Mouse (Mus musculus) spleen, adult 2 months (tissue): Measurements from ENCODE around the gene Rptor.

Source experiments
- CTCF ChIP-seq: fragments of 200-500 bp; IDR thresholded peaks from 2 replicates; pipeline ENCODE4 v1.5.1; 2011; ENCODE audit warnings: mild to moderate bottlenecking, inconsistent platforms; ENCODE audit not compliant: insufficient read depth, insufficient read length, insufficient replicate concordance; ENCODE audit errors: extremely low read depth
- POLR2A ChIP-seq: fragments of 200-500 bp; IDR thresholded peaks from 2 replicates; pipeline ENCODE4 v1.6.1; 2011; ENCODE audit warnings: low read depth, low read length, inconsistent platforms

GRCm38 (mm10) chr11:119939073-119939710 lies 336.5 kb downstream of the Rptor start:
- TF ChIP-seq CTCF (no peak), POLR2A (no peak)
